Mouse (Mus musculus): ENCODE measurements at regions not wholly inside any gene's neighbourhood (a gene's known extent, or its start where the extent isn't known, plus 50 kb on each side); places are given as distances from the start of the nearest gene placed in this dataset.

DNA sequence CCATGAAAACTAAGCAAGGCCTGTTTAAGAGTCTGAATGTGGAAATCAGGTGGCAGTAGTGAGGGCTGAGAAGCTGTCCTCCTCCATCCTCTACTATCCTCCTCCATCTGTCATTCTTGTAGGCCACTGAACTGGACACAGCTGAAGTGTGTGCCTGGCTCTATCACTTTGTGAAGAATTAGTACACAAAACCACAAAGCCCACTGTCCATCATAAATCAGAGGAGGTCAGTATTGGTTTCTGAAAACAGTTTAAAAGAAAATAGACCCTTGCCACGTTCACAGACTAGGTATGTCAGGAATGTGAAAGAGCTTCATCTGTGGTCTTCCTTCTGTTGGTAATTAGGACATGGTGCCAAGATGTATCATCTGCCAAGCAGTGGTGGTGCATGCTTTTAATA lies 86.1 kb downstream of the Gpr65 start:
- WGBS: 67% methylated on average over 1 of the region's 1 CpGs
- Histone ChIP-seq H3K9me3 (ENCODE audit: control insufficient read depth, low read depth, low read length) (no peaks in the 10 kb centered on the region), H3K4me3 (ENCODE audit: low read depth, low read length) (no peak overlapping the region), H3K4me1 (ENCODE audit: control insufficient read depth, insufficient read depth, low read length) (no peaks in the 10 kb centered on the region), H3K36me3 (ENCODE audit: control insufficient read depth, insufficient read depth, low read length) (no peaks in the 10 kb centered on the region), H3K4me2 (replicated peaks; ENCODE audit: low read depth, low read length) (no peak overlapping the region), H3K27ac (ENCODE audit: low read length) (no peak overlapping the region), H3K9ac (replicated peaks; ENCODE audit: low read depth, low read length) (no peak overlapping the region), H3K27me3 (ENCODE audit: control insufficient read depth, insufficient read depth, low read length) (no peaks in the 10 kb centered on the region)
- ATAC-seq (ENCODE audit: insufficient number of reproducible peaks, insufficient read depth, low FRiP score, low read depth): no peak

DNA sequence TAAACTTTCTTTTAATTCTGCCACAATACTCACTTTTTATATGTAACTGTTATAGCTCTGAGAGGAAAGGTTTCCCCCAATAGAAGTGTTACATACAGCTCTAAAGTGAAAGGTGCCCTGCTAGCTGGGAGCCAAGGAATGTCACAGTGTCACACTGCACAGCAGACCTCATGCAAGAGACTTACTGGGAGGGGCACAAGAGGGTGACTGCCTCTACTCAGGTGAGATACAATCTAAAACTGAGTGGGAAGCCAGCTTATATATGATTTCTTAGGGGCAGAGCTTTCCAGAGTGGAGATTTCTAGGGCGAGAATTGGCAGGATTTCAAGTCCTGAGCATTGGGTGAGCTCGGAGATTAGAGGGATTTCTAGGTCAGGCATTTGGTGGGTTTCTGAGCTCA lies 99.1 kb downstream of the Gpr65 start:
- H3K27me3 ChIP-seq (ENCODE audit: control insufficient read depth, insufficient read depth, low read length): no peaks in the 10 kb centered on the region
- no peak overlapping the region for H3K9ac ChIP-seq (replicated peaks; ENCODE audit: low read depth, low read length)
- ATAC-seq (ENCODE audit: insufficient number of reproducible peaks, insufficient read depth, low FRiP score, low read depth): no peak
- WGBS: 58% methylated on average over 2 of the region's 2 CpGs
- no peaks in the 10 kb centered on the region for H3K36me3 ChIP-seq (ENCODE audit: control insufficient read depth, insufficient read depth, low read length)
- H3K4me1 ChIP-seq (ENCODE audit: control insufficient read depth, insufficient read depth, low read length): no peaks in the 10 kb centered on the region
- no peaks in the 10 kb centered on the region for H3K9me3 ChIP-seq (ENCODE audit: control insufficient read depth, low read depth, low read length)
- H3K27ac ChIP-seq (ENCODE audit: low read length): no peak overlapping the region
- H3K4me2 ChIP-seq (replicated peaks; ENCODE audit: low read depth, low read length): no peak overlapping the region
- H3K4me3 ChIP-seq (ENCODE audit: low read depth, low read length): no peak overlapping the region

DNA sequence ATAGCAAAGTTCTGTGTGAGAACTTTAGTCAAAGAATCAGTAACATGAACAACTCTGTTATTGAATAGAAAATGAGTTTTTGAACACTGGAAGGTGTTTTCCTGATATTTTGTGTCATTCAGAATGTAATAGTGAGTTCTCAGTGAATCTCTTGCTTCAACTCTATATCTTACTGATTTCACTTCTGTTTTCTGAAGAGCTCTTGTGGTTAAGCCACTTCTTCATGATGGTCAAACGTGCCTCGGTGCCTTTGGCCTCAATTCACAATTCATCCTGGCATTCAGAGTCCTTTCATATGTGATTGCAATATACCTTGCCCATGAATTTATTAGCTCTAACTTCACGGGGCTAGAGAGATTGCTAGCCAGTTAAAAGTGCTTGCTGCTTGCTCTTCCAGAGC lies 102.3 kb downstream of the Gpr65 start:
- Histone ChIP-seq H3K4me2 (replicated peaks; ENCODE audit: low read depth, low read length) (no peak overlapping the region), H3K4me3 (ENCODE audit: low read depth, low read length) (no peak overlapping the region), H3K27me3 (ENCODE audit: control insufficient read depth, insufficient read depth, low read length) (no peaks in the 10 kb centered on the region), H3K27ac (ENCODE audit: low read length) (no peak overlapping the region), H3K4me1 (ENCODE audit: control insufficient read depth, insufficient read depth, low read length) (no peaks in the 10 kb centered on the region), H3K36me3 (ENCODE audit: control insufficient read depth, insufficient read depth, low read length) (no peaks in the 10 kb centered on the region), H3K9ac (replicated peaks; ENCODE audit: low read depth, low read length) (no peak overlapping the region), H3K9me3 (ENCODE audit: control insufficient read depth, low read depth, low read length) (no peaks in the 10 kb centered on the region)
- ATAC-seq (ENCODE audit: insufficient number of reproducible peaks, insufficient read depth, low FRiP score, low read depth): no peak
- 80% methylated on average over 3 of the region's 3 CpGs for WGBS

DNA sequence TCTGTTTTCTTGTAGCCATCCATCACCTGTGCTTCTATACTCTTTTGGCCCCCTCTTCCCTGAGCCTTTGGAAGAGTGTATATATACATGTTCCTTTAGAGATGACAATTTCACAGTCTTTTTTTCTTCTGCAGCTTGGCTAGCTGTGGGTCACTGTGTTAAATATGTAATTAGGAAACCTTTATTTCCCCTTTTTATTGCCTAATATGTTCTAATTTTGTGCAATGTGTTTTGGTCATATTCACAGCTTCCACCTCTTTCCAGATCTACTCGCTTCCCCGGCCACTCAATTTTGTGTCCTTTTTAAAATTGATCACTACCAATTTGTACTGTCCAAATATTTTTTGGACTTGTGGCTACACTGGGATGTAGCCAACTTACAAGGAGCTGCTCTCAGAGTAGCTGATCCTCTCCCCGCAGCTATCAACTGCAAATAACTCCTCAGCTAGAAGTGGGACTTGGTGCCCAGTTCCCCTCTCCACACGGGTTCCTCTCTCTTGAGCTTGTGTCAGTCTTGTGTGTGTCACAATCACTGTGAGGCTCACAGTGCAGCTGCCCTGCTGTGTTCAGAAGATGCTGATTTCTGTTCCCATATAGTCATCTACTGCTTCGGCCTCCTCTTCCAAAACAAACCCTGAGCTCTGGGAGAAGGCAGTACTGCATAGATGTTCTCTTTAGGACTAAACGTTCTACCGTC lies 106.9 kb downstream of the Gpr65 start:
- WGBS: 91% methylated on average over 7 of the region's 7 CpGs
- H3K9ac ChIP-seq (replicated peaks; ENCODE audit: low read depth, low read length): no peak overlapping the region
- H3K4me1 ChIP-seq (ENCODE audit: control insufficient read depth, insufficient read depth, low read length): no peaks in the 10 kb centered on the region
- ATAC-seq (ENCODE audit: insufficient number of reproducible peaks, insufficient read depth, low FRiP score, low read depth): no peak
- H3K27ac ChIP-seq (ENCODE audit: low read length): no peak overlapping the region
- H3K4me2 ChIP-seq (replicated peaks; ENCODE audit: low read depth, low read length): no peak overlapping the region
- no peaks in the 10 kb centered on the region for H3K36me3 ChIP-seq (ENCODE audit: control insufficient read depth, insufficient read depth, low read length)
- H3K4me3 ChIP-seq (ENCODE audit: low read depth, low read length): no peak overlapping the region
- H3K9me3 ChIP-seq (ENCODE audit: control insufficient read depth, low read depth, low read length): no peaks in the 10 kb centered on the region
- no peaks in the 10 kb centered on the region for H3K27me3 ChIP-seq (ENCODE audit: control insufficient read depth, insufficient read depth, low read length)

Data from stomach, embryonic 14.5 days (tissue).